Mouse (Mus musculus): Measurements from ENCODE around the gene Myo1c. TPM values are rescaled to one million over a fixed set of nuclear protein-coding genes. Genes with fewer than 3 reads are reported as not detected.
A peak's percentile ranks its signal among the peaks of the same experiment; 100 is the strongest.
"Not testable (repeated sequence)": the region's sequence is repeated elsewhere in the genome, so short reads cannot be mapped to it uniquely, and the experiment has no call there.

Gene Myo1c
- polyA plus RNA-seq, 1 experiment from 2014 or later, result 16.6 TPM

DNA sequence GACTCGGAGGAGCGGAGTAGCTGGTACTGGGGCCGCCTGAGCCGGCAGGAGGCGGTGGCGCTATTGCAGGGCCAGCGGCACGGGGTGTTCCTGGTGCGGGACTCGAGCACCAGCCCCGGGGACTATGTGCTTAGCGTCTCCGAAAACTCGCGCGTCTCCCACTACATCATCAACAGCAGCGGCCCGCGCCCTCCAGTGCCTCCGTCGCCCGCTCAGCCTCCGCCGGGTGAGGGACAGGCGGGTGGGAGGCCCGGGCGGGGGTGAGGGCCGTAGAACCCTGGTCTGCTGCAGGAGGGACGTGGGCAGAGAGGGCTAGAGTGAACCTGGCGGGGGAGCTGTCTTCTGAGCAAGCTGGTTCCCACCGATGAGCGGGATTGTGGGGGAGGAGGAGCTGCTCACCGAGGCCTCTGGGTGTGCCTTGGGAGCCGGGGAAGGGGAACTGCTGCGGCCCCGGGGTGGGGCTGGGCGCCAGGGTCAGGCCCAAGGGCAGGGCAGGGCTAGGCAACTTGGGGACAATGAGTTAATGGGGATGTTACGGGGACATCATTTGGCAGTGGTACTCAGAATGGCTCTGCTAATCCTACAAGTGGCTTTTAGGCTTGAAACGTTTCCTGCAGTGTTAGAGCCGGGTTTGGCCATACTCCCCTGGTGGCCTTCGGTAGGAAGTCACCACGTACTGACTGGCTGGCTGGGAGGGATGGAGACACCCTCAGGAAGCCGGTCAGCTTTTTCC, 29.3 kb downstream of the Myo1c start:
- peak overlapping the region; percentile 100 for H3K4me3 ChIP-seq
- no peaks in the 10 kb centered on the region for H3K27me3 ChIP-seq (ENCODE audit: poor library complexity, severe bottlenecking)
- peak; percentile 57 for DNase-seq (ENCODE audit: extremely low spot score, low spot score)
- H3K9me3 ChIP-seq, result no peaks in the 10 kb centered on the region
- H3K36me3 ChIP-seq (replicated peaks), result peaks cover 34% of the 10 kb centered on the region
- WGBS, result 0% methylated on average over 43 of the region's 43 CpGs
- H3K27ac ChIP-seq, result peak overlapping the region; percentile 97
- peaks cover 20% of the 10 kb centered on the region for H3K4me1 ChIP-seq

DNA sequence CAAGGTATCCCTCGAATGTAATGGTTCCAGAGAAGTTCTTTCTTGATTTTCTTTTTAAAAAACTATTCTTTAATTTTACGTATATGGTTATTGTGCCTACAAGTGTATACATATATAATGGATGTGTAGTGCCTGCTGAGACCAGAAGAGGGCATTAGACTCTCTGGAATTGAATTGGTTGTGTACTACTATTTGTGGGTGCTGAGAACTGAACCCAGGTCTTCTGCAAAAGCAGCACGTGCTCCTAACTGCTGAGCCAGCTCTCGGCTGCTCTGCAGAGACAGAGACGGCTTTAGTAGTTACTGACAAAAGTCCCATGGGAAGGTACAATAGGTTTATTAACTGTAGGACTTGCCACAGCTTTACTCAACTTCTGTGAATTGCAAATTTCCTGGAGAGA, 34.2 kb downstream of the Myo1c start:
- no peak for DNase-seq (ENCODE audit: extremely low spot score, low spot score)
- no peaks in the 10 kb centered on the region for H3K9me3 ChIP-seq
- H3K27ac ChIP-seq, result no peak overlapping the region
- peaks cover 70% of the 10 kb centered on the region for H3K36me3 ChIP-seq (replicated peaks)
- no peaks in the 10 kb centered on the region for H3K27me3 ChIP-seq (ENCODE audit: poor library complexity, severe bottlenecking)
- 95% methylated on average over 5 of the region's 5 CpGs for WGBS
- no peak overlapping the region for H3K4me3 ChIP-seq
- H3K4me1 ChIP-seq, result peaks cover 16% of the 10 kb centered on the region

DNA sequence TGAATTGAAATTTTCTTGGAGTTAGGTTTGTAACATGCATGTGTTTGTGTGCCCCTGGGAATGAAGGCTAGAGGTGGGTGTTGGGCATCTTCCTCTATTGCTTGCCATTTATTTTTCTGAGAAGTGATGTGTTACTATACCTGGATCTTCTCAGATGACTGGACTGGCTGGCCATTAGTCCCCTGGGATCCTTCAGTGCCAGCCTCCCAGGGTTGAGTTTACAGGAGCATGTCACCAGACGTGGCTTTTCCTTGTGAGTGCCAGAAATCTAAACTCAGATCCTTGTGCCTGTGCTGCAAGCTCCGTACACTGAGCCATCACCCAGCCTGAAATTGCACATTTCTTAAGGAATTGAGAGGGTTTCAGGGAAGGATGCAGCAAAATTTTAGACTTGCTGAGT, 34.7 kb downstream of the Myo1c start:
- Histone ChIP-seq H3K4me1 (peaks cover 15% of the 10 kb centered on the region), H3K27ac (no peak overlapping the region), H3K27me3 (ENCODE audit: poor library complexity, severe bottlenecking) (no peaks in the 10 kb centered on the region), H3K9me3 (no peaks in the 10 kb centered on the region), H3K36me3 (replicated peaks) (peaks cover 75% of the 10 kb centered on the region), H3K4me3 (no peak overlapping the region)
- no peak for DNase-seq (ENCODE audit: extremely low spot score, low spot score)
- 92% methylated on average over 2 of the region's 2 CpGs for WGBS

DNA sequence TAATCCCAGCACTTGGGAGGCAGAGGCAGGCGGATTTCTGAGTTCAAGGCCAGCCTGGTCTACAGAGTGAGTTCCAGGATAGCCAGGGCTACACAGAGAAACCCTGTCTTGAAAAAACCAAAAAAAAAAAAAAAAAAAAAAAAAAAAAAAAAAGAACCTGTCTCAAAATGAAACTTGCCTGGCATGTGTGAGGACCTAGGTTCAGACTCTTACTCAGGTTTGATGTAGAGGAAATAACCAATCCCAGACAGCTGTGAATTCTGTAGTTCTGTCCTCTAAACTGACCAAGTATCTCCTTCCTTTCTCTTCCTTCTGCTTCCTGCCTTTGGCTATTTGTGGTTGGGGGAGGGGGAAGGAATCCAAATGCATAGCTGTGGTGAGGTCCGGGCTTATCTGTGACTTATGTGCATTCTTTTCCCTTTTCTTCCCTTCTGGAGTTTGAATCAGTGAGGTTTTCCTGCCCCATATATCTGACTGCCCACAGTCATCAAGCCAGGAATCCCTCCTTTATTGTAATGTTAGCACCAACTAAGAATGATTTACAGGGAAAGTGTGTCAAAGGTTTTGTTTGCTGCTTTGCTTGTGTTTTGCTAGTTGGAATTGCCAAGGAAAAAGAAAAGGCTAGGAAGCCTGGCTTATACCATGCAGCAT, 37.2 kb downstream of the Myo1c start:
- no peak overlapping the region for H3K27ac ChIP-seq
- H3K4me1 ChIP-seq, result no peaks in the 10 kb centered on the region
- H3K36me3 ChIP-seq (replicated peaks), result peaks cover 85% of the 10 kb centered on the region
- 82% methylated on average over 2 of the region's 2 CpGs for WGBS
- no peaks in the 10 kb centered on the region for H3K27me3 ChIP-seq (ENCODE audit: poor library complexity, severe bottlenecking)
- DNase-seq (ENCODE audit: extremely low spot score, low spot score), result no peak
- H3K9me3 ChIP-seq, result no peaks in the 10 kb centered on the region
- no peak overlapping the region for H3K4me3 ChIP-seq

DNA sequence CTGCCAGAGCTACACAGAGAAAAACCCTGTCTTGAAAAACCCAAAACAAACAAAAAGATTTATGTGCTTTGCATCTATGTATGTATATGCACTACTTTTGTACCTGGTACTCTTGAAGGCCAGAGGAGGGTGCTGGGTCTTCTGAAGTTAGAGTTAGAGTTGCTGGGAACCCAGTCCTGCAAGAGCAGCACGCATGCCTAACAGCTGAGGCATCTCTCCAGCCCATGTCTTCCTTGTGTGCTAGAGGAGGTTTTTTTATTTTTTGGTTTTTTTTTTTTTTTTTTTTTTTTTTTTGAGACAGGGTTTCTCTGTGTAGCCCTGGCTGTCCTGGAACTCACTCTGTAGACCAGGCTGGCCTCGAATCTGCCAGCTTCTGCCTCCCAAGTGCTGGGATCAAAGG, 37.8 kb downstream of the Myo1c start:
- Histone ChIP-seq H3K27ac (no peak overlapping the region), H3K27me3 (ENCODE audit: poor library complexity, severe bottlenecking) (no peaks in the 10 kb centered on the region), H3K9me3 (no peaks in the 10 kb centered on the region), H3K36me3 (replicated peaks) (peaks cover 85% of the 10 kb centered on the region), H3K4me3 (no peak overlapping the region), H3K4me1 (no peaks in the 10 kb centered on the region)
- DNase-seq (ENCODE audit: extremely low spot score, low spot score), result no peak
- 93% methylated on average over 2 of the region's 2 CpGs for WGBS

DNA sequence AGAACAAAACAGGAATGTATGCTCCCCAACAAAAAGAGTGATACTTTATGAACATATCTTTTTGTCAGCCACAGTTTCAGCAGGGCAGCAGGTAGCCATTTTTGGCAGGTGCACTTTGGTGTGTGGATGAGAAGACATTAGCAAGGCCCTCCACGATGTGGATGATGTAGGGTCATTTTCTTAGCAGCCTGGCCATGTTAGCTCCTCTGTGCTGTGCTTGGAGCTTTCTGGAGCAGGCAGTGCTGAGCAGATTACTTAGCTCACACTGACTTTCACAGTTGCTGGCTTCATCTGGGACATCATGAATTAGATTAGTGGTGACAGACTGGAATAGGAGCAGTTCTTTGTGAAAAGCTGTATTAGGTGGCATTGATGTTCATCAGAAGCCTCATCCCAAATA, 39.7 kb downstream of the Myo1c start:
- WGBS, result 95% methylated on average over 1 of the region's 1 CpGs
- H3K27me3 ChIP-seq (ENCODE audit: poor library complexity, severe bottlenecking), result no peaks in the 10 kb centered on the region

DNA sequence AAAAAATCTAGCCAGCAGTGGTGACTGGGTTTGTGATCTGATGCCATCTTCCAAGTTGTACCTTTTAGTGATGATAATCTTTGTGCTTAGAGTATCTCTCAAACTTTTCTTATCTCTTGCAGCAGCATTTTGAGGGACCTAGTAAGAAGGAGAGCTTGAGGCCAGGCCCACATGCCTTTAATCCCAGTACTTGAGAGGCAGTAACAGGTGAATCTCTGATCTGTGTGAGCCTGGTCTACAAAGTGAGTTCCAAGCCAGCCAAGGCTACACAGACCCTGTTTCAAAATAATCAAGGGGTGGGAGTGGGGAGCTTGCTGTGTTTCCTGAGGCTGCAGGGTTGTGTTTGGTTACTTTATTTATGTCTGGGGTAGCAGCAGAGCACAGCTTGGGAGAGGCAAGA, 40.7 kb downstream of the Myo1c start:
- no peak for DNase-seq (ENCODE audit: extremely low spot score, low spot score)
- Histone ChIP-seq H3K4me3 (no peak overlapping the region), H3K4me1 (no peaks in the 10 kb centered on the region), H3K27me3 (ENCODE audit: poor library complexity, severe bottlenecking) (no peaks in the 10 kb centered on the region), H3K27ac (no peak overlapping the region), H3K9me3 (no peaks in the 10 kb centered on the region), H3K36me3 (replicated peaks) (peaks cover 85% of the 10 kb centered on the region)

More for the DNA sequence above, 39.7 kb downstream of the Myo1c start:
- H3K27ac ChIP-seq, result no peak overlapping the region
- H3K9me3 ChIP-seq, result no peaks in the 10 kb centered on the region
- no peaks in the 10 kb centered on the region for H3K4me1 ChIP-seq
- no peak overlapping the region for H3K4me3 ChIP-seq
- no peak for DNase-seq (ENCODE audit: extremely low spot score, low spot score)
- H3K36me3 ChIP-seq (replicated peaks), result peaks cover 85% of the 10 kb centered on the region

DNA sequence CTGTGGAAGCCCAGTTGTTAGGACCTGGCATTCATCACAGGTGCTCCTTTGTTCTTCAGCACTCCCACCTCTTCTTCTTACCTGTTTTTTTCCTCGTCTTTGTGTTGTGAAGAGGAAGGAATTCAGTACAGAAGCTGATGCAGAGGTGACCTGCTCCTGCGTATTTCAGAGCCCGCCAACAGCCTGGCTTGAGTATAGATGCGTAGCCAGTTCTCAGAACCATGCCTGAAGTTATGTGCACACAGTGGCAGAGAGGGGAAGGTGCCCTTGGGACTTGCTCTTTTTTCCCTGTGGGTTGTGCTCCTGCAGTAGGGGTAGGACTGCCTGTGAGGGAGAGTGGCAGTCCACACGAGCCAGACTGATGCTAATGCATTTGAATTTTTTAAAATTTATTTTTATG, 43.3 kb downstream of the Myo1c start:
- DNase-seq (ENCODE audit: extremely low spot score, low spot score), result no peak

DNA sequence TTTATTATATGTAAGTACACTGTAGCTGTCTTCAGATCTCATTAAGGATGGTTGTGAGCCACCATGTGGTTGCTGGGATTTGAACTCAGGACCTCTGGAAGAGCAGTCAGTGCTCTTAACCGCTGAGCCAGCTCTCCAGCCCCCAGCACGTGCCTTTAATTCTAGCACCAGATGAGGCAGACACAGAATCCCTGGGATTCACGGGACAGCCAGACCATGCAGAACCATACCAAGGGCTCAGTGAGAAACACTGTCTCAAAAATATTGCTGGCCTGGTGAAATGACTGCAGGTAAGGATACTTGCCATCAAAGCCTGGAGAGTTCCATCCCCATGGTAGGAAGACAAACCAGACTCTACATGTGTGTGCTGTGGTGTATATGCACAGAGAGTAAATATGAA, 47.2 kb downstream of the Myo1c start:
- H3K4me3 ChIP-seq; H3K27me3 ChIP-seq (ENCODE audit: poor library complexity, severe bottlenecking); H3K9me3 ChIP-seq; H3K4me1 ChIP-seq; H3K27ac ChIP-seq; DNase-seq (ENCODE audit: extremely low spot score, low spot score): not testable (repeated sequence)
- H3K36me3 ChIP-seq (replicated peaks), result peaks cover 100% of the 10 kb centered on the region
- WGBS, result 94% methylated on average over 3 of the region's 3 CpGs

More for the DNA sequence above, 43.3 kb downstream of the Myo1c start:
- Histone ChIP-seq H3K4me3 (no peak overlapping the region), H3K4me1 (no peaks in the 10 kb centered on the region), H3K9me3 (no peaks in the 10 kb centered on the region), H3K27ac (no peak overlapping the region), H3K36me3 (replicated peaks) (peaks cover 96% of the 10 kb centered on the region), H3K27me3 (ENCODE audit: poor library complexity, severe bottlenecking) (no peaks in the 10 kb centered on the region)
- WGBS, result 98% methylated on average over 5 of the region's 5 CpGs

DNA sequence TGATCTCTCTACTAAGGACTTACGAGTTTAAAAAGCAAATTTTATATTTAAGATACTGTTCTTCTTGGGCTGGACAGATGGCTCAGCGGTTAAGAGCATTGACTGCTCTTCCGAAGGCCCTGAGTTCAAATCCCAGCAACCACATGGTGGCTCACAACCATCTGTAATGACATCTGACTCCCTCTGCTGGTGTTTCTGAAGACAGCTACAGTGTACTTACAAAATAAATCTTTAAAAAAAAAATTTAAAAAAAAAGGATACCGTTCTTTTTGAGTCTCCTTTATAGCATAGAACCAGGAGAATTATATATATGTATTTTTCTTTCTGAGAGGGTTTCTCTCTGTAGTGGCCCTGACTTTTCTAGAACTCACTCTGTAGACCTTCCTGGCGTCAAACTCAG, 50.3 kb downstream of the Myo1c start:
- DNase-seq (ENCODE audit: extremely low spot score, low spot score), result no peak
- peaks cover 100% of the 10 kb centered on the region for H3K36me3 ChIP-seq (replicated peaks)
- WGBS, result 95% methylated on average over 5 of the region's 5 CpGs
- no peak overlapping the region for H3K4me3 ChIP-seq
- H3K9me3 ChIP-seq, result no peaks in the 10 kb centered on the region
- no peak overlapping the region for H3K27ac ChIP-seq
- H3K27me3 ChIP-seq (ENCODE audit: poor library complexity, severe bottlenecking), result no peaks in the 10 kb centered on the region
- H3K4me1 ChIP-seq, result no peaks in the 10 kb centered on the region

DNA sequence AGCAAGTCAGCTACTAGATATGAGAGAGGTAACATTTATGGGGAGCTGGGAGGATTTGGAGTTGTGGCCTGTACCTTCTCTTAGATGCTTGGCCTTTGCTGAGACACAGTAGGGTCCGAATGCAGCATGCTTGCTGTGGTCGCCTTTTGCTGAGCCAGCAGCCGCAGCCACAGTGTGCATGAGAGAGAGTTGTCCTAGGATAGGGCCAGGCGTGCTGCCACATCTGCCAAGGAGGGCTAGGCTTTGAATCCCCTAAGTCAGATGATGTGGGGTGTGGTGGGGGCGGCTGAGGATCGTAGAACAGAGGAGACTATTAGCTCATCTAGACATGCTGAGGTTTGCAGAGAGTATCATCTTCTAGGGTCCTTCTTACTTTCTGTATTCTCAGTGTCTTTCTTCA, 52.5 kb downstream of the Myo1c start:
- no peaks in the 10 kb centered on the region for H3K4me1 ChIP-seq
- no peaks in the 10 kb centered on the region for H3K9me3 ChIP-seq
- H3K4me3 ChIP-seq, result no peak overlapping the region
- 90% methylated on average over 6 of the region's 6 CpGs for WGBS
- DNase-seq (ENCODE audit: extremely low spot score, low spot score), result no peak
- peaks cover 98% of the 10 kb centered on the region for H3K36me3 ChIP-seq (replicated peaks)
- no peak overlapping the region for H3K27ac ChIP-seq
- no peaks in the 10 kb centered on the region for H3K27me3 ChIP-seq (ENCODE audit: poor library complexity, severe bottlenecking)

DNA sequence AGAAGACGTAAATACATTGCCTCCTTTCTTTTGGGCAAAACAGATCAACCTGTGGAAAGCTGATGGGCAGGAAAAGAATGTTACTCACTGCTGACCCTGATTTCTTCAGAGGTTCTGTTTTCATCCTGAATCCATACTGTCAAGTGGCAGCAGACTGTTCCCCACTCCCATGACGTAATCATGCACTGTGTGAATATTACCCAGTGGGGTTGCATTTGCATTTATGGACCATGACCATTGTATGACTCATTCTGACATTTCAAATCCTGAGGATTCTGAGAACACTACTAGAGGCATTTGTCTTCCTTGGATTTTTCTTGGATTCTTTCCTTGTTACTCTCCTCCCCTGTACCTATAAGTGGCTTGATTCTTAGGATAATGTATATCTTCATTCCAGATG, 53.4 kb downstream of the Myo1c start:
- no peak for DNase-seq (ENCODE audit: extremely low spot score, low spot score)
- Histone ChIP-seq H3K27me3 (ENCODE audit: poor library complexity, severe bottlenecking) (no peaks in the 10 kb centered on the region), H3K4me1 (no peaks in the 10 kb centered on the region), H3K4me3 (no peak overlapping the region), H3K9me3 (no peaks in the 10 kb centered on the region), H3K36me3 (replicated peaks) (peaks cover 91% of the 10 kb centered on the region), H3K27ac (no peak overlapping the region)
- 93% methylated on average over 2 of the region's 2 CpGs for WGBS

DNA sequence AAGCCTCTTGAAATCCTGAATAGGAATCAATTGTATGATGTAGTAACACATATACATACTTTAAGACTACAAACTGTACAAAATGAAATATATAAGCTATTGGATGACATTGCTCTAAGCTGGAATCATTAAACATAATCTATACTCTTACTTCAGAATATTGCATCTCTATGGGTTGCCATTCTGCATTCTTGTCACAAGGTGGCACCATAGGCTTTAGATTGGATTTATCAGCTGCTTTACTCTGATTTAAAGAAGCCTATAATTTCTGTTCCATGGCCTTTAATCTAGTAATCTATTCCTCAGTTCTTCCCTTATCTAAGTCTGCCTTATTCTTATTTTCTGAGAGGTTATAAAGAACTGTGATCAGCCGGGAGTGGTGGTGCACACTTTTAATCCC, 63.6 kb downstream of the Myo1c start:
- no peaks in the 10 kb centered on the region for H3K36me3 ChIP-seq (replicated peaks)
- H3K4me3 ChIP-seq, result no peak overlapping the region
- no peak overlapping the region for H3K27ac ChIP-seq
- no peaks in the 10 kb centered on the region for H3K27me3 ChIP-seq (ENCODE audit: poor library complexity, severe bottlenecking)
- no peak for DNase-seq (ENCODE audit: extremely low spot score, low spot score)
- WGBS, result 95% methylated on average over 1 of the region's 1 CpGs
- H3K9me3 ChIP-seq, result no peaks in the 10 kb centered on the region
- peaks cover 7% of the 10 kb centered on the region for H3K4me1 ChIP-seq
